Mouse (Mus musculus) bone marrow, adult 2 months (tissue): Measurements from ENCODE around the gene Mrpl39. TPM values are rescaled to one million over a fixed set of nuclear protein-coding genes. Genes with fewer than 3 reads are reported as not detected.

ENCODE experiments used
- H3K27ac ChIP-seq: fragments of 200-500 bp; 2 replicates; pipeline ENCODE4 v1.5.1; 2012; ENCODE audit warnings: low read depth, mild to moderate bottlenecking, control low read depth, inconsistent platforms, low read length; ENCODE audit not compliant: control insufficient read depth, poor library complexity, insufficient read depth
- H3K4me1 ChIP-seq: fragments of 200-500 bp; 2 replicates; pipeline ENCODE4 v1.6.1; 2011; ENCODE audit warnings: low read length; ENCODE audit not compliant: control insufficient read depth, insufficient read depth
- H3K4me3 ChIP-seq: fragments of 200-500 bp; replicated peaks from 2 replicates; pipeline ENCODE3; 2011; ENCODE audit warnings: mild to moderate bottlenecking, low read depth, low read length, control low read depth; ENCODE audit not compliant: control insufficient read depth
- CTCF ChIP-seq: fragments of 200-500 bp; IDR thresholded peaks from 2 replicates; pipeline ENCODE4 v1.5.1; 2011; ENCODE audit warnings: low read length, control low read depth; ENCODE audit not compliant: control insufficient read depth, insufficient read depth
- POLR2A ChIP-seq: fragments of 200-500 bp; IDR thresholded peaks from 2 replicates; pipeline ENCODE4 v1.6.1; 2011; ENCODE audit warnings: low read depth, mild to moderate bottlenecking, control low read depth, low read length, borderline replicate concordance; ENCODE audit not compliant: control insufficient read depth
- WGBS: fragments of 180-500 bp; shearing (Covaris S2); methylation state at CpG from one replicate; pipeline ENCODE4 v1.1.7; 2018; 5-methylcytosine and 5-hydroxymethylcytosine counted together
- polyA plus RNA-seq: library from polyadenylated mRNA; stranded (reverse); fragments of >200 nt; gene quantifications from 2 replicates; pipeline ENCODE4 v1.2.4, GENCODE M21; 2011; ENCODE audit warnings: low replicate concordance; ENCODE audit not compliant: missing spikeins, insufficient read depth, insufficient read length

Gene Mrpl39
- polyA plus RNA-seq, 1 experiment = 14.5 TPM

GRCm38 (mm10) chr16:84767956-84768355, 32.4 kb upstream of the Mrpl39 start:
- Histone ChIP-seq H3K4me1 (no peaks in the 10 kb centered on the region), H3K4me3 (no peak overlapping the region), H3K27ac (no peak overlapping the region)
- WGBS = 76% methylated on average over 8 of the region's 8 CpGs
- TF ChIP-seq CTCF = no peak
- no peak for TF ChIP-seq POLR2A

DNA sequence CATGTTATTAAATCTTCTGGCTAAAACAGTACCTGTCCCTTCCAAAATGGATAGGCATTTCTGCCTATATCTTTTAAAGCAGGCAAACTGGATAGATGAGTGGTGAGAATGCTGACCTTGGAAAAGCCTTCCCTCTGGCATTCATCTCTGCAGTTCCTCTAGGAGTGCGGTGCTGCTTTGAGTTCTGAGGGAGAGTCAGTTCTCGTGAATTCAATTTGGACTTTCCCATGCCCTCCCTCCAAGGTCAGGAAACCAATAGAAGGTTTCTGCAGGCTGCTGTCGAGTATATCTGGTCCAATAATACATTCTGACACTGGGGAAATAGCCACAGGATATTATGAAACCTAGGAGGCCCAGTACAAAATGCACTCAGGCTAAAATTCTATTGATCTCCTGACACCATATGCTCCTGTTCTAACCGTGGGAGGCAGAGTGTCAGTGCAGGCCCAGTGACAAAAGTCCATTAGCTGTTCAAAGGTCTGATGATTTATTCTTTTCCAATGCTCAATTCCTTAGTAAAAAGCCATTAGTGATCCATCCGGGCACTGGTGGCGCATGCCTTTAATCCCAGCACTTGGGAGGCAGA, 10.3 kb upstream of the Mrpl39 start:
- Histone ChIP-seq H3K27ac (no peak overlapping the region), H3K4me3 (no peak overlapping the region), H3K4me1 (no peaks in the 10 kb centered on the region)
- WGBS = 74% methylated on average over 6 of the region's 6 CpGs
- no peak for TF ChIP-seq POLR2A
- no peak for TF ChIP-seq CTCF

DNA sequence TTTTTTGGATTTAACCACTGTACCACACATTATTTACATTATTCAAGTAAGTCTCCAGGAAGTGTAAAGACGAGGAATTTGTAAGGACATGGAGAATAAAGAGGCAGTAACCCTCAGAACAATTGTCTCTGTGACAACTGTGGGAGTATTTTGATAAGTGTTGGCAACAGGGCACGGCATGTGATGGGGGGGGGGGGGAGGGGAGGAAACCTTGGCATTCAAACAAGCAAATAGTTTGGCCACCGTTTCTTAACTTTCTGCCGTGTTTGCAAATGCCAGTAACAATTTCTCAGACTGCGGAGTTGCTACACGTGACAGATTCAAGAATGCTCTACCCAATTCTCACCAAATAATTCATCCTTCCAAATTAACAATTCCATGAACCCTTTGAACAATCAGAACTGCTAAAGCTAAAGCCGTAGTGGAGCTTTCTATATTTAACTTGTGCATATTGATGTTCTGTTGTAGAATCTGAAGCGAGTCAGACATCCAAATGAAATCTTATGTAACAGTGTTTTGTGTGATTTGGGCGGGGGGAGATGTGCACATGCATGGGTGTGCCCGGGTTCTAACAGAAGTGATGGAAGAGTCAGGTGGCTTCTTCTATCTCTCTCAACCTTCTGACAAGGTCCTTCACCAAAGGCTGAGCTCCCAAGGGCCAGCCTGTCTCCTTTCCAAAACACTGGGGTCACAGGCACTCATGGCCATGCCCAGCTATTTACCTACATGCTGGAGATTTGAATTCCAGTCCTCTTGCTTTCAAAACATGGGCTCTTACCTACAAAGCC, 9.4 kb upstream of the Mrpl39 start:
- TF ChIP-seq POLR2A (no peak), CTCF (no peak)
- Histone ChIP-seq H3K4me3 (no peak overlapping the region), H3K27ac (no peak overlapping the region), H3K4me1 (no peaks in the 10 kb centered on the region)
- WGBS = 69% methylated on average over 10 of the region's 10 CpGs

DNA sequence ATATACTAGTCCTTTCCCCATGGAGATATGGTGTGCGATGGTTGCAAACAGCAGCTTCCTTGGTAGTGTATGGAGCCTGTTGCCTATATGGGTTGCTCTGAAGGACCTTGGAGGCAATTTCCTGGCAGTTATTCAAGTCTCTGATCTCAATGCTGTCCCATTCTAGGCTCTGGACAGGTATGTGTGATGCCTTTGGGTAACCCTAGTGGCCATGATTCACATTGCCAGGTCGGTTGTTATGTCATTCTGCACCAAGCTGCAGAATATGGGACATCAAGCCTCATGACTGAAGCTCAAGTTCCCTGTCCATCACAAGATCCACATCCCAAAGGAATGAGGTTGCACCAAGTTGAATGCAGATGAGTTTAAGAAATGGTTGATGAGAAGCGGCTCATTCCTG, 1.8 kb upstream of the Mrpl39 start:
- Histone ChIP-seq H3K4me1 (peaks cover 1% of the 10 kb centered on the region; the same call in 1 of the 2 replicates), H3K4me3 (no peak overlapping the region), H3K27ac (no peak overlapping the region)
- TF ChIP-seq POLR2A (no peak), CTCF (no peak)
- 71% methylated on average over 3 of the region's 3 CpGs for WGBS

DNA sequence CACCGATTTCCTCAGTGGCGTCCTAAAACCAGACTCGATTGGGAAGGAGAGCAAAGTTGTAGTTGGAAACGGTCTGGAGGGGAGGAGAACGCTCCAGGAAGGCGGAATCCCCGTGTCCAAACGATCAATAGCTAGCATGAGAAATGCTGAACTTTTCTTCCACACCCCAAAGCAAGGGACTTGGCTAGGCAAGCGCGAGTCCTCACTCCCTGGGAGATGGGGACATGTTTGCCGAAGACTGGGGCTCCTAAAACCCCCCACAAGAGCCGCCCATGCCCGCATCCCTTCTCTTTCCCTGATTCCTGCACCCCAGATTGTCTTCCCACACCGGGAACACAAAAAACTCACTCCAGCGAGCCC, 756 bp downstream of the Mrpl39 start:
- WGBS = under 1% methylated on average over 15 of the region's 15 CpGs
- Histone ChIP-seq H3K4me3 (peak overlapping the region; percentile 84), H3K27ac (peak overlapping the region; percentile 2; the same call in 1 of the 2 replicates), H3K4me1 (peaks cover 1% of the 10 kb centered on the region; the same call in 1 of the 2 replicates)
- no peak for TF ChIP-seq CTCF
- TF ChIP-seq POLR2A = no peak

GRCm38 (mm10) chr16:84720670-84721069, 14.9 kb downstream of the Mrpl39 start:
- 91% methylated on average over 2 of the region's 2 CpGs for WGBS
- Histone ChIP-seq H3K4me1 (no peaks in the 10 kb centered on the region; the same call in 1 of the 2 replicates), H3K4me3 (no peak overlapping the region), H3K27ac (no peak overlapping the region)
- TF ChIP-seq CTCF (no peak), POLR2A (no peak)

DNA sequence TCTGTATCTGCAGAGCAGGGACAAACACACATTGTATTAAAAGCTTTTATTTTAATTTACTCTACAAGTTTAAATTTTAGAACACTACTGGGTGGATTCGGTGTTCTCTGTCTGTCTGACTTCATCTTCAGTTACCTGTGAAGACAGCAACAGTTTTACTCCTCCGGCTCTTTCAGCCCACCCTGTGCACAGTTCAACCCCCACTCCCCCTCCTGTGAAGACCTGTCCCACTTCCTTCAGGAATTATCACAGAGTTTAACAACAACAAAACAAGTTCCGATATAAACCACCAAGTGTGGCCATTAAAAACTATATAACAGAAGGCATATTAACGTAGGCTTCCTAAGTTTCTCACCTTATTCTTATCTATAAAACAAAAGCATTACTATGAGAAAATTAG, 17.3 kb downstream of the Mrpl39 start:
- 89% methylated on average over 4 of the region's 4 CpGs for WGBS
- H3K4me1 ChIP-seq = peaks cover 2% of the 10 kb centered on the region; the same call in 1 of the 2 replicates
- TF ChIP-seq POLR2A = no peak
- TF ChIP-seq CTCF = no peak

DNA sequence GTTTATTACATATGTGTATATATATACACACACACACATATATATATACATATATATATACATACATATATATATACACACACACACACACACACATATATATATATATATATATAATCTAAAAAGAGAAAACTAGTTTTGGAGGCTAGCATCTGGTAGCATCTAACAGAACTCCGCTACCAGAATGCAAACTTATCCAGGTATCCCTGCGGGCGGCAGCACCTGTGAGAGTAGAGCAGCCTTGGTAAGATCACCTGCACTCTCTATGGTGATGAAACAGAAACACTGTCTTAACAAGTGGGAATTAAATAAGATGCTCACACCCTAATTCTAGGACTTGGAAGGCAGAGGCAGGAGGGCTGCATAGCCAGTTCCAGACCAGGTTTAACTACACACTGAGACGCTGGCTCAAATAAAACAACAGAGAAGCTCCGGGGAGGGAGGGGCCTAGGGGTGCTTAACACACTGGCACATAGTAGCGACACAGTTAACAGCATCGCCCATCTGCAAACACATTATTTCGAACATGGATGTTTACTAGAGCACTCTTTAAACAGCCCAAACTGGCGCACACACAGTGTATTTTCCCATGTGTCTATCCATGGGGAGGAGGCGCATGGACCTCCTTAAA, 17.8 kb downstream of the Mrpl39 start:
- Histone ChIP-seq H3K27ac (no peak overlapping the region), H3K4me3 (no peak overlapping the region), H3K4me1 (peaks cover 2% of the 10 kb centered on the region; the same call in 1 of the 2 replicates)
- TF ChIP-seq POLR2A = no peak
- TF ChIP-seq CTCF = no peak
- 91% methylated on average over 10 of the region's 10 CpGs for WGBS

More for the DNA sequence above, 17.3 kb downstream of the Mrpl39 start:
- H3K4me3 ChIP-seq = no peak overlapping the region
- H3K27ac ChIP-seq = no peak overlapping the region
